Mouse (Mus musculus) liver, embryonic 14.5 days (tissue): ENCODE measurements at regions not wholly inside any gene's neighbourhood (a gene's known extent, or its start where the extent isn't known, plus 50 kb on each side); places are given as distances from the start of the nearest gene placed in this dataset.

Experiments
- ATAC-seq: fragments of 200-750 bp; cut with Nextera tagmentation; 2 replicates; pipeline ENCODE4 v1.8.0; 2017; ENCODE audit warnings: moderate number of reproducible peaks, mild to moderate bottlenecking, moderate library complexity; ENCODE audit not compliant: insufficient read depth
- DNase-seq, 3 experiments: peaks; one replicate each; pipeline ENCODE4 v3.0.0-alpha.2; 2012 to 2013; ENCODE audit warnings: low read depth in 3 of 3, low spot score in 3 of 3
- H3K27ac ChIP-seq: fragments of 300-500 bp; sonication (generic); 2 replicates; pipeline ENCODE4 v1.5.1; 2014; ENCODE audit warnings: moderate library complexity, mild to moderate bottlenecking, control low read depth, inconsistent platforms
- H3K27me3 ChIP-seq: fragments of 300-500 bp; sonication (generic); 2 replicates; pipeline ENCODE4 v1.6.1; 2014; ENCODE audit warnings: mild to moderate bottlenecking, low read length, moderate library complexity; ENCODE audit not compliant: control insufficient read depth, insufficient read depth
- H3K36me3 ChIP-seq: fragments of 300-500 bp; sonication (generic); replicated peaks from 2 replicates; pipeline ENCODE4 v1.6.1; 2014; ENCODE audit warnings: low read depth; ENCODE audit not compliant: control insufficient read depth, insufficient read depth
- H3K4me1 ChIP-seq, 2 experiments: fragments of 200-500 bp in 1 of 2; fragments of 300-500 bp in 1 of 2; sonication (generic) in 1 of 2; replicated peaks; 2 replicates each; pipeline ENCODE4 v1.6.1; 2012 to 2014; ENCODE audit warnings: antibody characterized with exemption in 1 of 2, inconsistent platforms in 1 of 2, low read length in 1 of 2; ENCODE audit not compliant: control insufficient read depth in 2 of 2, insufficient read depth in 2 of 2
- H3K4me2 ChIP-seq: fragments of 300-500 bp; sonication (generic); 2 replicates; pipeline ENCODE4 v1.6.1; 2014; ENCODE audit warnings: low read depth, mild to moderate bottlenecking, control low read depth, moderate library complexity
- H3K4me3 ChIP-seq, 2 experiments: fragments of 200-500 bp in 1 of 2; fragments of 300-500 bp in 1 of 2; sonication (generic) in 1 of 2; 2 replicates each; pipeline ENCODE4 v1.5.1; 2012 to 2014; ENCODE audit warnings: low read depth in 2 of 2, low read length in 2 of 2, mild to moderate bottlenecking in 2 of 2, control low read depth in 1 of 2, inconsistent platforms in 1 of 2, moderate library complexity in 1 of 2; ENCODE audit not compliant: insufficient read depth in 1 of 2
- H3K9ac ChIP-seq: fragments of 300-500 bp; sonication (generic); replicated peaks from 2 replicates; pipeline ENCODE4 v1.6.1; 2014; ENCODE audit warnings: mild to moderate bottlenecking, control low read depth, moderate library complexity
- H3K9me3 ChIP-seq: fragments of 300-500 bp; sonication (generic); 2 replicates; pipeline ENCODE4 v1.6.1; 2016; ENCODE audit warnings: low read length, mixed read lengths; ENCODE audit not compliant: control insufficient read depth
- CTCF ChIP-seq: IDR thresholded peaks from 2 replicates; pipeline ENCODE4 v1.5.1; 2016; ENCODE audit warnings: antibody characterized with exemption, low read depth, control low read depth
- EP300 ChIP-seq: IDR thresholded peaks from 2 replicates; pipeline ENCODE4 v1.6.1; 2016; ENCODE audit warnings: antibody characterized with exemption, low read depth
- WGBS: fragments of 180-500 bp; shearing (Covaris S2); extraction: QIAGEN DNeasy Blood & Tissue Kit; methylation state at CpG from one replicate; pipeline ENCODE4 v1.1.7; 2014; ENCODE audit not compliant: insufficient replicate concordance; 5-methylcytosine and 5-hydroxymethylcytosine counted together

DNA sequence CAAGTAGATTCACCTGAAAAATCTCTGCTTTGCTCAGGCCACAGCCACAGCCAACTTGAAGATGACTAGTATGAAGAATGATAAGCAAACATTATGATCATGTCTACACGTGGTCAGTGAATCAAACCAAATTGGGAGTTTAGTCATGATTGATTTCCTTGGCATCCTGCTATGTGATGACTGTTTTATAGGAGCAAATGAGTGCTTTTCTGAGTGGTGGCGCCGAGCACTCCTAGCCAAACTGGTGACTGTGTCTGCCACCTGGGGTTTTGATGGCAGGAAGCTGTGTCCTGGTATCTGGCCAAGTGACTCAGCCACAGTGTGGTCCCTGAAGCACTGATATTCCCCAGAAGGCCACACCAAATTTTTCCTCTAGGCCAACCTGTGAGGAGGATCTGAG, 152.1 kb upstream of the Pbx1 start:
- no peak overlapping the region for H3K4me3 ChIP-seq
- no peak overlapping the region for H3K27ac ChIP-seq
- H3K9me3 ChIP-seq = no peaks in the 10 kb centered on the region
- H3K9ac ChIP-seq = no peak overlapping the region
- TF ChIP-seq CTCF = no peak
- TF ChIP-seq EP300 = no peak
- no peak overlapping the region for H3K4me2 ChIP-seq
- H3K27me3 ChIP-seq = no peaks in the 10 kb centered on the region
- H3K36me3 ChIP-seq = no peaks in the 10 kb centered on the region
- H3K4me1 ChIP-seq = no peaks in the 10 kb centered on the region
- WGBS = 54% methylated on average over 3 of the region's 3 CpGs
- ATAC-seq (no peak), DNase-seq (no peak)

DNA sequence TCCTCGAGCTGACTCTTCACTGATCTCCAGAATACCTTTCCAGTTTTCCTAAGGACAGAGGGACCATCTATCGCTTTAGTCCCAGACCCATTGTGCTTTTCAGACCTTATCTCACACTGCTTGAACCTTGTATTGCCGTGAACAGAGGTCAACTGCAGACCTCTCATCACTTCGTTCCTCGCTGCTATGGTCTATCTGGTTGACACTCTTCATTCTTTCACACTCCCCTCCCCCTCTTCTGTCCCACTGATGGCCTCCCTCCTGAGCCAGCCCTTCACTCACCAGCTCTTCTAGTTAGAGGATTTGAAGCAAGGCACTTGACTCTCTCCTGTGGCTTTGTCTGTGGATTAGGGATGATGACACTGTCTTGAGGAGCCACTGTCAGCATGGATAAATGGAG, 150.4 kb upstream of the Pbx1 start:
- H3K4me2 ChIP-seq = no peak overlapping the region
- TF ChIP-seq CTCF = no peak
- no peak for TF ChIP-seq EP300
- 44% methylated on average over 5 of the region's 5 CpGs for WGBS
- ATAC-seq = no peak
- no peaks in the 10 kb centered on the region for H3K36me3 ChIP-seq
- H3K27ac ChIP-seq = no peak overlapping the region
- no peaks in the 10 kb centered on the region for H3K27me3 ChIP-seq
- no peak for DNase-seq
- no peaks in the 10 kb centered on the region for H3K9me3 ChIP-seq
- no peak overlapping the region for H3K4me3 ChIP-seq
- H3K4me1 ChIP-seq = no peaks in the 10 kb centered on the region
- no peak overlapping the region for H3K9ac ChIP-seq

- Histone ChIP-seq H3K4me1 (no peaks in the 10 kb centered on the region), H3K36me3 (no peaks in the 10 kb centered on the region), H3K4me2 (no peak overlapping the region), H3K4me3 (no peak overlapping the region), H3K9me3 (no peaks in the 10 kb centered on the region), H3K27ac (no peak overlapping the region), H3K27me3 (no peaks in the 10 kb centered on the region), H3K9ac (no peak overlapping the region)
- ATAC-seq (no peak), DNase-seq (no peak)
- TF ChIP-seq EP300 = no peak
- no peak for TF ChIP-seq CTCF
- 53% methylated on average over 5 of the region's 5 CpGs for WGBS
These were observed 138.0 kb upstream of the Pbx1 start for GRCm38 (mm10) chr1:168569930-168570515.

DNA sequence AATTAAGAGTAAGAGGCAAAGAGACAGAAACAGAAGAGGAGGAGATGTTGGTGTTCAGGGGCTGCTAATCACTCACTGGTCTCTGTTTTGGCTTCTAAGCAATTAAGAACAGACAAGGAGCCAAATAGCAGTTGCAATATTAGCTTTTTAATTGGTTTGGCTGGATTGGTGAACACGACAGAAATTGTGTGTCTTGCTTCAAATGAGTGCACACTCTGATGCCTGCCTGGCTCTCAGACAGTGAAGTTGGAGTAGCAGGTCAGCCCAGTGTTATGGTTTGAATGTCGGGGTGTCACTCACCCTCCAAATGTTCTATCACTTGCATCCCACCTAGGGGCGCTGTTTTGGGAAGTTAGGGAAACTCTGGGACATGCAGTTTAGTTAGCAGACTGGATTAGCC, 120.3 kb upstream of the Pbx1 start:
- H3K9ac ChIP-seq = no peak overlapping the region
- WGBS = 66% methylated on average over 3 of the region's 3 CpGs
- no peaks in the 10 kb centered on the region for H3K4me1 ChIP-seq

GRCm38 (mm10) chr1:168549807-168550435, 117.9 kb upstream of the Pbx1 start:
- DNase-seq (no peak), ATAC-seq (no peak)
- Histone ChIP-seq H3K36me3 (no peaks in the 10 kb centered on the region), H3K4me2 (no peak overlapping the region), H3K27ac (no peak overlapping the region), H3K4me3 (no peak overlapping the region), H3K4me1 (no peaks in the 10 kb centered on the region), H3K9ac (no peak overlapping the region), H3K27me3 (no peaks in the 10 kb centered on the region), H3K9me3 (no peaks in the 10 kb centered on the region)
- WGBS = 37% methylated on average over 7 of the region's 7 CpGs
- TF ChIP-seq CTCF (no peak), EP300 (no peak)

More for the DNA sequence above, 120.3 kb upstream of the Pbx1 start:
- no peak for DNase-seq
- H3K9me3 ChIP-seq = no peaks in the 10 kb centered on the region
- H3K36me3 ChIP-seq = no peaks in the 10 kb centered on the region
- H3K4me3 ChIP-seq = no peak overlapping the region
- ATAC-seq = no peak
- no peaks in the 10 kb centered on the region for H3K27me3 ChIP-seq
- no peak overlapping the region for H3K27ac ChIP-seq
- no peak overlapping the region for H3K4me2 ChIP-seq
- TF ChIP-seq EP300 (no peak), CTCF (no peak)
